Mouse (Mus musculus) hematopoietic stem cell, adult 5-6 weeks (primary cell): ENCODE data around the gene Cers3. TPM values are rescaled to one million over a fixed set of nuclear protein-coding genes. Genes with fewer than 3 reads are reported as not detected.

Experiments used
- ATAC-seq, 2 experiments: fragments of 125-278 bp in 1 of 2; replicated peaks in 1 of 2; 2 replicates each; pipeline ENCODE4 v1.8.0; 2016 to 2017; ENCODE audit warnings: inconsistent platforms in 2 of 2, mild to moderate bottlenecking in 2 of 2, moderate number of reproducible peaks in 2 of 2, low read depth in 1 of 2, moderate TSS enrichment in 1 of 2; ENCODE audit not compliant: low FRiP score in 2 of 2, poor library complexity in 2 of 2, severe bottlenecking in 2 of 2, insufficient read depth in 1 of 2, low TSS enrichment in 1 of 2
- total RNA-seq: library from RNA; stranded (forward); fragments of 172-1452, 232-1000 nt; gene quantifications from 2 replicates; pipeline ENCODE4 v1.2.3, GENCODE M21; 2017

Cers3 gene
- total RNA-seq: not detected in 2 replicates

GRCm38 (mm10) chr7:66743377-66743781 lies at the start of gene Cers3:
Gene Cers3 (plus strand): TSS chr7:66743504.
- ATAC-seq: no peak

GRCm38 (mm10) chr7:66694467-66694866 lies 48.8 kb upstream of the Cers3 start:
- ATAC-seq: no peak

DNA sequence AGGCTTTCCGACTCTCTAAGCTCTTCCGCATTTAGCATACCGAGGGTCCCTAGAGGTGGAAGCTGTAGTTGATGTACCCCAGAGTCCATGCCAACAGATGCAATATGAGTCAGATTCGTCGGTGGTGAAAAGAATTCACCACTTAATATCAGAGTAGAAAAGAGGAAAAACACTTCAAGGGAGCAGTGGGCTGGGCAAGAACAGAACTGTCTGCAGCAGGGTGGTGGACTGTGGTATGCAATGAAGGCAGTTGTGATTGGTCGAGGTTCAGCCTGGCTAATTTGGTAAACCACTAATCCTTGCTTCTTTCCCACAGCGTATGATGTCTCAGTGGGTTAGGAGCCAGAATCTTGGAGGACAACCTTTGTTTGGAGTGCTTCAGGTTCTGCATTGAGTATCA lies 40.6 kb upstream of the Cers3 start:
- no peak for ATAC-seq

DNA sequence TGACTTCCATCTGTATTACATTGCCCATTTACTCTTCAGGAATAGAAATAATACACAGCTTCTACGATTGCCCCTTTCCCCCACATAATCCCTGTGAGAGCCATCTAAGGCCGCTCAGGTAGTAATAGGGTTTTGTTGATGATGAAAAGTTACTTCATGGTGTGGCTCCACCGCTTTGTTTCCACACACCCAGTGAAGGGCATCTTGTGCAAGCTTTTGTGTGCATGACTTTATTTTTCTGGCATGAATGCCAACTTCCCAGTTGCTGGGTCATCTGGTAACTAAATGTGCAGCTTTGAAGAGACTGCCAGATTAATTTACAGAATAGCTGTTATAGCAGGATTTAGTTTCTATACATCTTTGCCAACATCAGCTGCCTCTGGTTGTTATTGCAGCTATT lies 38.7 kb upstream of the Cers3 start:
- ATAC-seq: peak in 1 of 2 experiments; percentile 56; a peak in 2 of 4 replicates

GRCm38 (mm10) chr7:66711166-66711565 lies 32.1 kb upstream of the Cers3 start:
- ATAC-seq: no peak; a peak in 1 of 4 replicates

DNA sequence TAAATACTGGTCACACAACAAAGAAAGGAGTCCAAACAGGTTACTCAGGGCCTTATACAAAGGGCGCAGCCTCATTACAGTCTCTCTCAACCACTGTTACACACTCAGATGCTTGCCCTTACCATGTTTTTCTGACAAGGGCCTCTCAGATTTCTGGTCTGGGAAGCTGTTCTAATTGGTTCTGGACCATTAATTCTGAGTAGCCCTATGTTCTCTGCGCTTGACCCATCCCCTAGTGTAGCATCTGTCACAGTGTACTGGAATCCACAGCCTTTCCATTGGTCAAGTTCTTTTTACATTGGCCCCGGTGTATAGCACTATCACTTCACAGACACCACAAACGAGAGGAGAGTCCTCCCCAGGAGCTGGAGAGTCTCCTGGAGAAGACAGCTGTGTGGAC lies 18.8 kb upstream of the Cers3 start:
- ATAC-seq: no peak

GRCm38 (mm10) chr7:66724954-66725353 lies 18.4 kb upstream of the Cers3 start:
- no peak for ATAC-seq

GRCm38 (mm10) chr7:66728072-66728471 lies 15.2 kb upstream of the Cers3 start:
- no peak for ATAC-seq

DNA sequence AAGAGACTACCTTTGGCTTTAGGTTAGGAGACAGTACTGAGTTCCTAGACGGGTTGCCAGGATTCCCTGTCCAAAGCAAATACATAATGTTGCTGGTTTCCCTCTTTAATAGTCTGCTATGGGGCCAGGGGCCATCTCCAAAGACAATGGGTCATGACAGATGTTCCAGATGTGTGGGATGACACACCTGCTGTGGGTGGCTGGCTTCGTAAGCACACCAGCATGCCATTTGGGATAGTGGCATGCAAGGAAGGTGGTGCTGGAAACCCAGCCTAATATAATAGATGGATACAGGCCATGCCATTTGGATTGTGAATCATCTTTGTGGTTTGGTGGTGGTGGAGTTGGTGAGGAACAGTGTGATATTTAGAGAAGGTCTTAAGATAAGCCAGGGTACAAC lies 14.1 kb upstream of the Cers3 start:
- ATAC-seq: no peak

DNA sequence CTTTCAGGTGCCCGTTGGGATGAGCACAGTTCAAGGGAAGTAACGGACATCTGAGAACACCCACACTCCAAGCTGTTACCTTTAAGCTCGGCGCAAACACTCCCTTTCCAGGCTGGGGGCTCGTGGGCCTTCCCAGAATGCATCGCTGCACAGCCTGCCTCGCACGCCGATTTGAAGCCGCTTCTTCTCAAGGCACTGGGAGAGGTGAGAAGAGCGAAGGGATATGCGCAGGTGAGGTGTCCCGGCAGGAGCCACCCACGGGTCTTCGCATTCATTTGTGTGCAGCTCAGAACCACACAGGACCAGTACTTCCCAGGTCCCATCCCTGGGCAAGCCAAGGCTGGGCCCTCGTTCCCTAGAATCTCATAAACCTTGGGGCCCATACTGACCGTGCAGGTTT lies 9.9 kb upstream of the Cers3 start:
- ATAC-seq: no peak

DNA sequence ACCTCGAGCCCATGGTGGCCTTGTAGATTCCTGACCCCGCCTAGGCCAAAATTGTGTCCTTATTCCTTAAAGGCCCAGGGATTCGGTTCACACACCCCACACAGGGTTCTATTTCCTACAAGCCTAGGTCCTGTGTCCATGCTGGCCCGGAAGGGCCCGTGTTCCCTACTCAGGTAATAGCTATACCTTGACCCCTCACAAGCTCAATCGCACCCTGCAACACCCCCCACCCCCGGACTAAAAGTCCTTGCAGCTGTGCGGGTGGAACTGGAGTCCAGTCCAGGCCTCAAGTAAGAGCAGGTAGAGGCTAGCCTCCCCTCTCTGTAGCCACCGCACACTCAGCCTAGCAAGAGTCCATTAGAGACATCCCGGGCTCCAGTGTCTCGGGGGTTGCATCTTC lies 9.4 kb upstream of the Cers3 start:
- ATAC-seq: no peak

DNA sequence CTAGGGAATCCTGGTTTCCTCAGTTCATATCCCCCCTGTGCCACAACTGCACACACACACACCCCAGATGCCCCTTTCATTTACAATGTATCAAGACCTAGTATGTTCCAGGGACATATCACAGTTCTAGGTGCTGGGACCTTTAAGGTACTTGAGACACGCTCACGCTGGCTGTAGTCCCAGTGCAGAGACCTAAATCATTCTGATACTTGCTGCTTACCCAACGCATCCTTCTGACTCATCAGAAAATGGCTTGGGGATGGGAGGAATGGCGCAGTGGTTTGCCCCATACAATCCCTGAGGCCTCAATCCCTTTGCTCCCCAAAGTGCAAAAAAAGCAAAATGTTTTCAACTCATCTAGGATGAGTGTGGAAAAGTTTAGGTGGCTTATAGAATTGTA lies 8.8 kb upstream of the Cers3 start:
- ATAC-seq: no peak

DNA sequence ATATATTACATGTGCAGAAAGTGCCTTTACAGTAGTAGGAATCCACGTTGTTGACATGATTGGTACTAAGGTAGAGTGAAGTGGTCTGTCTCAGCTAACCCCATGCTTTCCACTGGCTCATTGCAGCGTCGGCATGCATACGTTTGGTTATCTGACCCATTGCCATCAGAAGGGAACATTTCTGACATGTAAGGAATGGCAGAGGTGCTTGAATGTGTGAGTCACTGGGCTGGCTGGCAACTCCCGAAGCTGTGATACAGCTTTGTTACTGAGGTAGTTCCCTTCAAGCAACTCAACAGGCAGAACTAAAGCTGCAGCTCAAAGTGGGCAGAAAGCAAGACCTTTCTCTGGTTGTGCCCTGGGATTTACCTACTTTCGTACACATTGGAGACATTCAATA lies 8.3 kb upstream of the Cers3 start:
- ATAC-seq: no peak

DNA sequence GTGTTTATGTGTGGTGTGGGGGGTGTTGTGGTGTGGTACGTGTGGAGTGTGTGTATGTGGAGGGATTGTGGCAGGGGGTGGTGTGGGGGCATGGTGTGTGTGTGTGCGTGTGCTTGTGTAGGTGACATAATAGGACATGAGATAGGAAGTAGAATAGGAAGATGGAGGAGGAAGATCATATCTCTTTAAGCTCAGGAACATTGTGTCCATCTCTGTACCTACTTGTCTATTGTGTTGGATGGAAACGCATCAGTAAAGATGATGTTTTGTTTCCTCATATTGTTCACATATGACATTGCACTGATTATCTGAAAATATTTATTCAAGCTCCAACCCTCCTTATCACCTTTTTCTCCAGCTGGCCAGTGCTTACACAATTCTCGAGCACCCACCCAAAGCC lies 5.9 kb upstream of the Cers3 start:
- no peak for ATAC-seq

DNA sequence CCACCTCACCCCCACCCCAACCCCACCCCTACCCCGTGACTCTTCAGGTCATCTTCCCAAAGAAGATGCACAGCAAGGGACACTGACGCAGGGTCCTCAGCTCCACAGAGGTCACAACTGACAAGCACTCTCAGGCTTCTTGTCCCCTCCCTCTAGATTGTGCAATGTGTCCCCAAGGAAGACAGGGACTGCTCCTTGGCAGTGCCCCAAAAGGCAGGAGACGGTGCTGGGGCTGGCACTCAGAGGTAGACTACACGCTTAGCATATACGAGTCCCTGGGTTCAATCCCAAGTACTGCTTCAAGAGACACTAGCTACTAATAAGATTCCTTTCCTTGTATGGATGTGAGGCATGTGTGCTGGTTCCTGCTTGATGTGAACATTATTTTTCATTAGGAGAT lies 2.3 kb upstream of the Cers3 start:
- no peak for ATAC-seq

DNA sequence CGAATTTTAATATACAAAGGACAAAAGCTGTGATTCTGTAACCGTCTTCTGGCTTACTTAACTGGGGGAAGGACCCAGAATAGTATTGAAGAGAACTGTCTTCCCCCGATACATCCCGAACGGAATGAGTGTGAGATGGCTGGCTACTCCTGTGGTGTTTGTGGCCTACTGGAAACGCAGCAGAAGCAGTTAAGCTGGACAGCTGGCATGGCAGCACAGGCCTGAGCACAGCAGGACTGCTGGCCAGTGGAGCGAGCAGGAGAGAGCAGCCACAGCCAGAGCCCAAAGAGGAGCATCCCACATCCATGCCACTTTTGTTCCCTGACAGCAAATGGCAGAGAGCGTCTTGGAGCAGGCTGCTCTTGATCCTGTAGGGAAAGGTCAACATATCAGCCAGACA lies 1.9 kb upstream of the Cers3 start:
- ATAC-seq: no peak

DNA sequence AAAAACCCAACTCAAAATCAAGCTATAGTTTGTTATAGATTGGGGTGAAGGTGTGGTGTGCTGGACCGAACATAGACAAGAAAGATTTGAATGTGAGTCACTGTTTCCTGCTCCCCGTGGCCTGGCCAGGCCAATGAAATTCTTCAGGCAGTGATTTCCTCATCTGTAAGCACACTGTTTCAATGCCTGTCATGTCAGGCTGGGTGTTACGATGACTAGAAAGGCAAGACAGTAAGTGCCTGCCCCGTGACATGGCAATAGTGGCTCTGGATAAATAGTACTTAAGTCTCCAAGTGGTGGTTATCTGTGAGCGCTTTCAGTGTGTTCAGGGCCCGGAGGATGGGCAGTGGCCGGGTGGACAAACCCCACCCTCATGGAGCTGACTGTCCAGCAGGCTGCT lies 3.7 kb downstream of the Cers3 start:
- no peak for ATAC-seq

GRCm38 (mm10) chr7:66749998-66750397 lies 6.7 kb downstream of the Cers3 start:
- no peak for ATAC-seq

- no peak for ATAC-seq
These were observed 10.5 kb downstream of the Cers3 start for GRCm38 (mm10) chr7:66753816-66754215.

- ATAC-seq: peak in 1 of 2 experiments; percentile 21; a peak in 1 of 4 replicates
These were observed 12.3 kb downstream of the Cers3 start for GRCm38 (mm10) chr7:66755611-66756010.
